Mouse (Mus musculus) erythroblast, embryonic 14.5 days (primary cell): ENCODE data around the gene Esp8.

ENCODE experiments used
- GATA1 ChIP-seq: IDR thresholded peaks from 2 replicates; pipeline ENCODE4 v1.6.1; 2012; ENCODE audit warnings: low read length, inconsistent platforms, mixed read lengths
- TAL1 ChIP-seq: IDR thresholded peaks from 3 replicates; pipeline ENCODE4 v1.6.1; 2012; ENCODE audit warnings: low read length, inconsistent platforms, mixed read lengths

- TF ChIP-seq GATA1 (no peak), TAL1 (no peak)
Measured at GRCm38 (mm10) chr17:40553470-40553869, 33.6 kb downstream of the Esp8 start.
